Mouse (Mus musculus): ENCODE results near the gene Rom1.
"Not testable (repeated sequence)": the region's sequence is repeated elsewhere in the genome, so short reads cannot be mapped to it uniquely, and the experiment has no call there.

Rom1 gene

DNA sequence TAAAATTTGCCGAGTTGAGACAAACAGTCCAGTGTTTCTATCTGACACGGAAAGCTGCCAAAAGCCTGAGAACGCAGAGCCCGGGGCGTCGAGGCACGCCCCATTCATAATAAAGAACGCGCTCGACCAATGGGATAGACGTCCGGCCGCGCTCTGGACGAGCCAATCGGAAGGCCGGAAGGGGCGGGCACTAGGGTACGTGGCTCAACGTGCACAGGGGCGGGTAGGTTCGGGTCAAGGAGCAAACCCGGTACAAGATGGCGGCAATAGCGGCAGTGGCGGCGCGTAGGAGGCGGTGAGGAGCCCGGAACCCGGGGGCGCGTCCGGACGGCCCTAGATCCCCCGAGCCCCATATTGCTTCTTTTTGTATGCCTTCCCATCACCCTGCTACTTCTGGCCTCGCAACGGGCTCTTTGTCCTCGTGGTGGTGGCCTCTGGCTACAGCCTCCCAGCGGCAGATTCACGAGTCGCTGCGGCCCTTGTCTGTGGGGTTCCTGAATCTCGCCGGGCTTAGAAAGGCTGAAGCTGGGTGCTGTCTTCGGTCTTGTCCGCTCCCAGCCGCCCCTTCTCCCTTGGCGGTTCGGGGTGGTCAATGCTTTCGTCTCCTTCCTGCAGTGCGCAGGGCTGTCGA, 31.2 kb downstream of the Rom1 start, which contains the start of gene Ganab:
Gene Ganab, plus strand, starts transcription at position 207 of the 631 bp plus-strand sequence.
- DNase-seq (ENCODE audit: low read depth) = peak; percentile 96

DNA sequence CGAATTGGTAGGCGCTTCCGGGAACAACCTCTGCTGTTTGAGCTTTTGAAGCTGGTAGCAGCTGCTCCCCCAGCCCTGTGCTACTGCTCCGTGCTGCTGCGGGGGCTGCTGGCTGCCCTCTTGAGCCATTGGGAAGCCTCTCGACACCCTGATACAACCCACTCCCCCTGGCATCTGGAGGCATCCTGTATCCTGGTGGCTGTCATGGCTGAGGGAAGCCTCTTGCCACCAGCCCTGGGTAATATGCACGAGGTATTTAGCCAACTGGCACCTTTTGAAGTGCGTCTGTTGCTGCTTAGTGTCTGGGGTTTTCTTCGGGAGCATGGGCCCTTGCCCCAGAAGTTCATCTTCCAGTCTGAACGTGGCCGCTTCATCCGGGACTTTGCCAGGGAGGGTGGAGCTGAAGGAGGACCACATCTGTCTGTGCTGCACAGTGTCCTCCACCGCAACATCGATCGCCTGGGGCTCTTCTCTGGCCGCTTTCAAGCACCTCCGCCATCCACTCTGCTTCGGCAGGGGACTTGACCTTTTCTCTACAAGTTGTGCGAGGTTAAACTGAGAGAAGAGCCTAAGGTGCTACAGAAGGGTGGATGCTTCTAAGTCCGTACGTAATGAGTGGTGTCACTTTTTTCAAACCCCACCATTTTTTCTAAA, 31.8 kb downstream of the Rom1 start:
- peak; percentile 12 for DNase-seq (ENCODE audit: low read depth)

GRCm38 (mm10) chr19:8896231-8896630, 32.9 kb downstream of the Rom1 start:
- DNase-seq (ENCODE audit: low read depth) = not testable (repeated sequence)

DNA sequence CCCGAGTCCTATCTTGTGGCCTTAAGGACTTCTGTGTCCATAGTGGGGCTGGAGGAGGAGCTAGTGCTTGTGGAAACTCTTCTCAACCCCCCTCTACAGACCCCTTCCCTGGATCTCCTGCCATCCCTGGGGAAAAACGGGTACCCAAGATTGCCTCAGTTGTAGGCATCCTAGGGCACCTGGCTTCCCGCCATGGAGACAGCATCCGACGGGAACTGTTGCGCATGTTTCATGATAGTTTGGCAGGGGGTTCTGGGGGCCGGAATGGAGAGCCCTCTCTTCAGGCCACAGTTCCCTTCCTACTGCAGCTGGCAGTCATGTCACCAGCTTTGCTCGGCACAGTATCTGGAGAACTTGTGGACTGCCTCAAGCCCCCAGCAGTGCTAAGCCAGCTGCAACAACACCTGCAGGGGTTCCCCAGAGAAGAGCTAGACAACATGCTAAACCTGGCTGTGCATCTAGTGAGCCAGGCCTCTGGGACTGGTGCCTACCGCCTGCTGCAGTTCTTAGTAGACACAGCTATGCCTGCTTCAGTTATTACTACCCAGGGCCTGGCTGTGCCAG, 33.7 kb downstream of the Rom1 start:
- no peak for DNase-seq (ENCODE audit: low read depth)

DNA sequence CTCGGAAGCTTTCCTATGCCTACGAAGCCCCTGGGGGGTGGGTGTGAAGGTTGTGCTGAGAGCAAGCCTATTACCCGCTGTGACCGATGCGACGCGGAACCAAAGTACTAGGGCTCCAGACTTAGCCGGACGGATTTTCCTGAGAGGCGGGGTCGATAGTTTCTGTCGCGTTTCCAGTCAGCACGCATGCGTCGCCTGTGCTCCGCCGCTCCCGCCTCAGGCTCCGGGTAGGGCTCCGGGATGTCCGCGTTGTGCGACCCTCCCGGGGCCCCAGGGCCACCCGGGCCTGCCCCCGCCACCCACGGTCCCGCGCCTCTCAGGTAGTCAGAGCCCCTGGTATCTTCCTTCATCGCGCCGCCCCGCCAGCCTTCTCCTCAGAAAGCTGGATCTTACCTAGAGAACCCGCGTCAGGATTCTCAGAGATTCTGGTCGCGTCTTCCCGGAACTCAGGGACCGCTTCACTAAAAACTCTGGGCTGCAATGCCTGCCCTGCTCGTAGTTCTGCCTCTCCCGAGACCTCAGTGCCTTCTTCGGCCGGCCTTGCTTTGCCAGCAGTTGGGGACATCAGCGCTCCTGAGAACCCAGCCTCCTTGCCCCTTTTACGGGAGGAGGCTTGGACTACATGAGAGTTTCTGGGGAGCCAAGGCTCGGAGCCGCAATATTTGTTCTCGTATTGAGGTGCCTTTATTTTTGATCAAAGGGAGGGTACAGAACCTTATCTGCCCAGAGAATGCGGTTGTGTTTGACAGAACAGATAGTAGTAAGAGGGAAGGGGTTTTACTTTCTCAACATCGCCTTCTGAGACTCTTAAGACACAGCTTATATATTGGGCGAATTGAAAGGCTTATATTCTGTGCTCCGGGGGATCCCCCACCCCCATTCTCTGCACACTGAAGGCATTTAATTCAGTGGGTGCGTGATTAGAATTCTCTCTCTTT, 36.1 kb downstream of the Rom1 start, which contains the start of gene Ints5:
Gene Ints5, plus strand, starts transcription at position 177 of the 938 bp plus-strand sequence.
- DNase-seq (ENCODE audit: low read depth) = peak; percentile 91

- peak; percentile 97 for DNase-seq (ENCODE audit: low read depth)
Measured at GRCm38 (mm10) chr19:8888511-8889385, 40.4 kb downstream of the Rom1 start, which contains the start of the genes 1810009A15Rik and Gm49416. Gene 1810009A15Rik (plus strand): TSS chr19:8888853. Gene Gm49416 (plus strand): TSS chr19:8888926.

GRCm38 (mm10) chr19:8887585-8888463, 41.3 kb downstream of the Rom1 start:
- DNase-seq (ENCODE audit: low read depth) = no peak

GRCm38 (mm10) chr19:8886916-8887584, 42.1 kb downstream of the Rom1 start:
- DNase-seq (ENCODE audit: low read depth) = no peak

DNA sequence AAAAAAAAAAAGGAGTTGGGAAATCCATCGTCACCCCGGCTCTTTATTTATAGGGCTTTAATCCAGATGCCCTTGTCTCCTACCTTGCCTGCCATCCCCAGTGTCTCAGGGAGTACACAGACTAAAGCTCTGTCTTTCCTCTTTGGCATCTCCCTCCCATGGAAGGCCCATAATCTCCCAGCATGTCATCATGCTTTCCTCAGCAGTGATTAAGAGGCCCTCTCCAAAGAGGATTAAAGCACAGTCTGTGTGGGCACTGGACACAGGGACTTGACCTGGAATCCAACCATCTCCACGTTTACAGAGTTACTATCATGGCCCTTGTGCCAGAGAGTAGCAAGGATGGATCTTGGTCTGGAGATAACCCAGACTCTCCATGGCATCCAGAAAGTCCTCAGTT, 45.5 kb downstream of the Rom1 start, which contains the start of the genes Lbhd1 and Gm49403:
Gene Lbhd1, plus strand, starts transcription at position 117 of the 400 bp plus-strand sequence.
Gene Gm49403, plus strand, starts transcription at position 315 of the 400 bp plus-strand sequence.
- no peak for DNase-seq (ENCODE audit: low read depth)

GRCm38 (mm10) chr19:8881034-8881392, 48.1 kb downstream of the Rom1 start:
- no peak for DNase-seq (ENCODE audit: low read depth)

DNA sequence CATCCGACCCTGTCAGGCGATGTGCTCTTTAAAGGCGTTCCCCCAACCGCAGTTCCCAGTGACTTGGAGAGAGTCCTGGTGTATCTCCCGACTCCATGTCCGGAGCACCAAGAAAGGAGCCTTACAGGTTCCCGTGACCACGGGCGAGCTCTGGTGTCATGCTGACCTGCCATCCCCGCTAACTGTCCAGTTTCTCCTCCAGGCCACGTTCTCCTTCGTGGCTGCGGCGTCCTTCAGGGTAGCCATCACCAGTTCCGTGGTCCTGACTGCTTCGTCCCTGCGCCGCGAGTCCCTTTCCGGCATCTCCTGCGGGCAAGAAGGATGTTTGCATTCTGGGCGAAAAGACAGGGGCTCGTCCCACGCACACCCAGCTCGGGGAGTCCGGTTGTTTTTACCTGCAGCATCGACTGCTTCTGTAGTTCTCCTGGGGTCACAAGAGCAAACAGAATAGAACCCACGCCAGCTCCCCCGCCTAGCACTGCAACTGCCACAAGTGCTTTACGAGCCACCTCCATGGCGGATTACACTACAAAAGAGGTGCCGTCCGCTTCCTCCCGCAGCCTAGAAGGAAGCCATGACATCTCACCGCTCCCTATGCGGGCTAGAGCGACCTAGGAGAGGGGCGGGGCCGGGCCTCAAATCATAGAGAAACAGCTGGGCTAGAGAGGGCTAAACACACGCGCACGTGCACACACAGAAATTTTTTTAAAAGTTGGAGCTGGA, 48.7 kb downstream of the Rom1 start, which contains the start of gene Uqcc3:
Gene Uqcc3, minus strand, starts transcription at position 613 of the 723 bp plus-strand sequence.
- DNase-seq (ENCODE audit: low read depth) = peak; percentile 91
